Mouse (Mus musculus): ENCODE results near the gene Oser1.

GRCm38 (mm10) chr2:163447375-163447774 lies 22.9 kb upstream of the Oser1 start:
- TF ChIP-seq FOSL1 (IDR thresholded peaks at IDR 0.05; ENCODE audit: insufficient read depth, low read length, poor library complexity, severe bottlenecking) = no peak
- TF ChIP-seq CTCF (IDR thresholded peaks at IDR 0.05; ENCODE audit: control insufficient read depth, insufficient read depth, insufficient read length) = no peak
- no peak for TF ChIP-seq USF1 (IDR thresholded peaks at IDR 0.05; ENCODE audit: low read depth)
- no peak for TF ChIP-seq MYOG (IDR thresholded peaks at IDR 0.05; ENCODE audit: control insufficient read depth, extremely low read depth, insufficient read length)
- no peak for TF ChIP-seq MAX (IDR thresholded peaks at IDR 0.05)
